Mouse (Mus musculus) liver, postnatal 0 days (tissue): ENCODE data around the gene Plaur. TPM values are rescaled to one million over a fixed set of nuclear protein-coding genes. Genes with fewer than 3 reads are reported as not detected.

Source experiments
- ATAC-seq: fragments of 200-750 bp; cut with Nextera tagmentation; 2 replicates; pipeline ENCODE4 v1.8.0; 2017; ENCODE audit warnings: mild to moderate bottlenecking, moderate library complexity
- DNase-seq: peaks from one replicate; pipeline ENCODE4 v3.0.0-alpha.2; 2016
- H3K27ac ChIP-seq: fragments of 300-500 bp; sonication (generic); 2 replicates; pipeline ENCODE4 v1.5.1; 2014; ENCODE audit warnings: antibody characterized with exemption, moderate library complexity, mild to moderate bottlenecking, low read depth
- H3K27me3 ChIP-seq: fragments of 300-500 bp; sonication (generic); 2 replicates; pipeline ENCODE4 v1.6.1; 2014; ENCODE audit warnings: low read length, control low read depth, mixed read lengths; ENCODE audit not compliant: insufficient read depth
- H3K36me3 ChIP-seq: fragments of 300-500 bp; sonication (generic); replicated peaks from 2 replicates; pipeline ENCODE4 v1.6.1; 2014; ENCODE audit warnings: mild to moderate bottlenecking, control low read depth, low read length, moderate library complexity, mixed read lengths; ENCODE audit not compliant: insufficient read depth
- H3K4me1 ChIP-seq: fragments of 300-500 bp; sonication (generic); 2 replicates; pipeline ENCODE4 v1.6.1; 2014; ENCODE audit warnings: antibody characterized with exemption, mild to moderate bottlenecking, control low read depth; ENCODE audit not compliant: insufficient read depth
- H3K4me2 ChIP-seq: fragments of 300-500 bp; sonication (generic); 2 replicates; pipeline ENCODE4 v1.6.1; 2014; ENCODE audit warnings: low read depth, mild to moderate bottlenecking, low read length, moderate library complexity, mixed read lengths
- H3K4me3 ChIP-seq: fragments of 300-500 bp; sonication (generic); 2 replicates; pipeline ENCODE4 v1.5.1; 2014; ENCODE audit warnings: low read depth, low read length
- H3K9ac ChIP-seq: fragments of 300-500 bp; sonication (generic); replicated peaks from 2 replicates; pipeline ENCODE4 v1.6.1; 2014; ENCODE audit warnings: mild to moderate bottlenecking, moderate library complexity
- H3K9me3 ChIP-seq: fragments of 300-500 bp; sonication (generic); 2 replicates; pipeline ENCODE4 v1.6.1; 2016; ENCODE audit warnings: mild to moderate bottlenecking, control low read depth, low read length, mixed read lengths
- CTCF ChIP-seq: sonication (generic); IDR thresholded peaks from 2 replicates; pipeline ENCODE4 v1.5.1; 2016; ENCODE audit warnings: antibody characterized with exemption, low read depth
- EP300 ChIP-seq: IDR thresholded peaks from 2 replicates; pipeline ENCODE4 v1.6.1; 2016; ENCODE audit warnings: antibody characterized with exemption, low read depth, mild to moderate bottlenecking
- WGBS: fragments of 180-500 bp; shearing (Covaris S2); extraction: QIAGEN DNeasy Blood & Tissue Kit; methylation state at CpG from one replicate; pipeline ENCODE4 v1.1.7; 2014; ENCODE audit not compliant: insufficient replicate concordance; 5-methylcytosine and 5-hydroxymethylcytosine counted together
- polyA plus RNA-seq: library from polyadenylated mRNA; unstranded; fragments of >200 nt; fragmentation: Nextera tagmentation; extraction: Ambion mirVana; gene quantifications from 2 replicates; pipeline ENCODE4 v1.2.1, GENCODE M21; 2015

Plaur gene
- polyA plus RNA-seq, 1 experiment from 2014 or later: 10.8 TPM

GRCm38 (mm10) chr7:24485481-24485880 is 23.2 kb downstream of the Plaur start:
- Histone ChIP-seq H3K9ac (no peak overlapping the region), H3K27me3 (peaks cover 42% of the 10 kb centered on the region), H3K36me3 (no peaks in the 10 kb centered on the region), H3K27ac (no peak overlapping the region), H3K4me2 (no peak overlapping the region), H3K4me3 (no peak overlapping the region), H3K9me3 (no peaks in the 10 kb centered on the region), H3K4me1 (peaks cover 16% of the 10 kb centered on the region)
- ATAC-seq (no peak), DNase-seq (no peak)
- WGBS: 69% methylated on average over 9 of the region's 9 CpGs
- no peak for TF ChIP-seq EP300
- TF ChIP-seq CTCF: no peak

DNA sequence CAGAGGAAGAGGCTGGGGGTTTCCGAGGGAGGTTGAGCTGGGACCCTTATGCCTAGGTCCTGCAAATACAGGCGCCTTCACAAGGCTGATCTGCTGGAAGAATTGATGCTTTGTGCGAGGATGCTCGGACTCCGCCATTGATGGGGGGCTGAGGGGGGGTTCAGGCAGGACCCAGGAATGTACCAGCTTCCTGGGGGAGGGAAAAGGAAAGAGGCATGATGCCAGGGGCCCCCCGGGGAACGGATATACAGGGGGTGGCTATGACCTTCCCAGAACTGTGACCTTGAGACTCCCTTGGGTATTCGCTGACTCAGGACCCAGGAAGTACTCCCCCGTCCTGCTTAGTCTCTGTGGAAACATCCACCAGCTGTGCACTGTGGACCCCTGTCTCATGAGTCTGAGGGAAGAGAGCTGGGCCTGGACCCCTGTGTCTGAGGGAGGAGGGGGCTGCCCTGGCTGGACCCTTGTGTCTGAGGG is 24.4 kb downstream of the Plaur start:
- no peak overlapping the region for H3K9ac ChIP-seq
- H3K4me1 ChIP-seq: peaks cover 10% of the 10 kb centered on the region
- DNase-seq: no peak
- H3K27ac ChIP-seq: no peak overlapping the region
- no peak for ATAC-seq
- peaks cover 31% of the 10 kb centered on the region for H3K27me3 ChIP-seq
- no peak overlapping the region for H3K4me3 ChIP-seq
- no peaks in the 10 kb centered on the region for H3K36me3 ChIP-seq
- no peaks in the 10 kb centered on the region for H3K9me3 ChIP-seq
- 57% methylated on average over 9 of the region's 9 CpGs for WGBS
- H3K4me2 ChIP-seq: no peak overlapping the region
- TF ChIP-seq EP300: no peak
- no peak for TF ChIP-seq CTCF

DNA sequence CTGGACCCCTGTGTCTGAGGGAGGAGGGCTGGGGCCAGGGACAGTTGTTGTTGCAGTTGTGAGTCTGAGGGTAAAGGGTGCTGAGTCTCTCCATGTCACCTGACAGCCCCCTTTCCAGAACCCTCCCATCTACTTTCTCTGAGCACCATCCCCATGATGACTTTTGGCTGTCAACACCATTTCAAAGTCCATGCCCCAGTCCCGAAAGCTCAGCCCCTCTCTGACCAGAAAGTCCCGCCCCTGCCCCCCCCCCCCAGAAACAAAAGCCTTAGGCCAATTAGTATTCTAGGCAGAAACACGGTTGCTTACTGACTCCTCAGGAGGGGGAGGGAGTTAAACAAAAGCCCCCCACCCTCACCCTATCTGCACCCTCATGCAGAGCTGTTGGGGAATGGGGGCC is 25.1 kb downstream of the Plaur start:
- no peak overlapping the region for H3K4me2 ChIP-seq
- 35% methylated on average over 2 of the region's 3 CpGs for WGBS
- H3K9me3 ChIP-seq: no peaks in the 10 kb centered on the region
- no peak overlapping the region for H3K4me3 ChIP-seq
- H3K27me3 ChIP-seq: peaks cover 25% of the 10 kb centered on the region
- H3K9ac ChIP-seq: no peak overlapping the region
- 0 out of 2 replicates have a peak, but pooled peaks cover 4% of the 10 kb centered on the region for H3K4me1 ChIP-seq
- TF ChIP-seq CTCF (no peak), EP300 (no peak)
- ATAC-seq (peak; percentile 43), DNase-seq (no peak)
- no peaks in the 10 kb centered on the region for H3K36me3 ChIP-seq
- H3K27ac ChIP-seq: no peak overlapping the region

DNA sequence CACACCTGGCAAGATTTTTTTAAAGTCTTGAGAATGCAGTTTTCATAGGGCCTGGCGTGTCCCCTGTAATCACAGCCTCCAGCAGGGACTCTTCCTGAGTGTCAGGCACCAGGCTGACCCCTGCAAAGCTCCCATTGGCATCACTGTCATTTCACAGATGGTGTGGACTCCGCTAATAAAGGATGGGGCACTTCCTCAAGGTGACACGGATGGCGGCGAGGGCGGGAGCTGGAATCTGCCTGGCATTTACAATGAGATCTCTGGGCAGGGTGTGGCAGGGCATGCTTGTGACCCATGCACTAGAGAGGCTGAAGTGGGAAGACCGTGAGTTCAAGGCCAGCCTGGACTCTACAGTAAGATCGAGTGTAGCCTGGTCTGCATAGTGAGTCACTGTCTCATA is 26.0 kb downstream of the Plaur start:
- no peaks in the 10 kb centered on the region for H3K9me3 ChIP-seq
- no peak overlapping the region for H3K4me3 ChIP-seq
- no peak for ATAC-seq
- 0 out of 2 replicates have a peak, but pooled peaks cover 4% of the 10 kb centered on the region for H3K4me1 ChIP-seq
- peaks cover 16% of the 10 kb centered on the region for H3K27me3 ChIP-seq
- no peak overlapping the region for H3K4me2 ChIP-seq
- no peak for DNase-seq
- no peak for TF ChIP-seq CTCF
- TF ChIP-seq EP300: no peak
- no peak overlapping the region for H3K9ac ChIP-seq
- no peak overlapping the region for H3K27ac ChIP-seq
- WGBS: 77% methylated on average over 8 of the region's 8 CpGs
- no peaks in the 10 kb centered on the region for H3K36me3 ChIP-seq

DNA sequence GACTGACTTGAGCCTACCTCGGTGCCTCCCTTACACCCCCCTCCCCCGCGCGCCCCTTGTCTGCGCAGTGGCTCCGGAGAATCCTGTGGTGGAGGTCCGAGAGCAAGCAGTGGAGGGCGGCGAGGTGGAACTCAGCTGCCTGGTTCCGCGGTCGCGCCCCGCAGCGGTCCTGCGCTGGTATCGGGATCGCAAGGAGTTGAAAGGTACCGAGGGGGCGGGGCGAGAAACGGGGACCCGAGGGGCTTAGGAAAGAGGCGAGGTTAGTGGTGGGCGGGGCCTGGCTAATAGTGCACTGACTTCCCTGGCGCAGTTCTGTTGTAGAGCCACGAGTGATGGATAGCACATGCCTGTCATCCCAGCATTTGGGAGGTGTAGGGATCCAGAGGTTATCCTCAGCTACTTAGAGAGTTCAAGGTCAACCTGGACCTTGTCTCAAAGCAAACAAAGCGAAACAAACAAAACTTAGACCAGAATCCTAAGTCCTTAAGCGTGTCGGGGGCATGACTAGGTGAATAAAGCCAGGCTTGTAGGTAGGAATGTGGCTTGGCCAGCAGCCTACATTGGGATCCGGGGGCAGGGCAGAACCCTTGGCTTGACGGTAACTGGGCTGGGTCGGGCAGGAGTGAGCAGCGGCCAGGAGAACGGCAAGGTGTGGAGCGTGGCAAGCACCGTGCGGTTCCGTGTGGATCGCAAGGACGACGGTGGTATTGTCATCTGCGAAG is 37.7 kb downstream of the Plaur start:
- H3K4me3 ChIP-seq: no peak overlapping the region
- no peak for ATAC-seq

DNA sequence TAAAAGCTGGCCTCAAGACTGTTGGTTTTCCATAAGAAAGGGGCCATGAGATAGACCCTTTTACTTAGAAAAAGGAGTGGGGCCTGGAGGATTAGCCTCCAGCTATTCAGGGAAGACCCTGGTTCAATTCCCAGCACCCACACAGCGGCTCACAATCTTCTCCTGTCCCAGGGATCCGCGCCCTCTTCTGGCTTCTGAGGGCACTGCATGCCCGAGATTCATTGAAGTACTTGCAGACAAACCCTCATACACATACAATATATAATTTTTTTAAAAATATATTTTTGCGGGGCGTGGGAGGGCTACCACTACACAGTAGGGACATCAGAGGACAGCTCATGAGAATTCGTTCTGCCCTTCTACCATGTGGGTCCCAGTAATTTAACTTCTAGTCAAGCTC is 38.6 kb downstream of the Plaur start:
- WGBS: 29% methylated on average over 7 of the region's 7 CpGs
- Histone ChIP-seq H3K27me3 (peaks cover 45% of the 10 kb centered on the region), H3K9ac (no peak overlapping the region)

More for the DNA sequence above, 37.7 kb downstream of the Plaur start:
- DNase-seq: no peak
- Histone ChIP-seq H3K9ac (no peak overlapping the region), H3K4me1 (peaks cover 6% of the 10 kb centered on the region), H3K36me3 (no peaks in the 10 kb centered on the region), H3K27ac (no peak overlapping the region), H3K4me2 (peak overlapping the region; percentile 35), H3K27me3 (peaks cover 45% of the 10 kb centered on the region), H3K9me3 (0 out of 2 replicates have a peak, but pooled peaks cover 2% of the 10 kb centered on the region)
- 11% methylated on average over 41 of the region's 43 CpGs for WGBS
- no peak for TF ChIP-seq EP300
- TF ChIP-seq CTCF: no peak

More for the DNA sequence above, 38.6 kb downstream of the Plaur start:
- peaks cover 12% of the 10 kb centered on the region for H3K4me1 ChIP-seq
- H3K36me3 ChIP-seq: no peaks in the 10 kb centered on the region
- no peak overlapping the region for H3K27ac ChIP-seq
- ATAC-seq (no peak), DNase-seq (peak; percentile 56)
- H3K4me2 ChIP-seq: no peak overlapping the region
- no peak for TF ChIP-seq EP300
- TF ChIP-seq CTCF: peak; percentile 57
- no peak overlapping the region for H3K4me3 ChIP-seq
- 0 out of 2 replicates have a peak, but pooled peaks cover 2% of the 10 kb centered on the region for H3K9me3 ChIP-seq
